Mouse (Mus musculus) CH12.LX (cell line): ENCODE data around the gene Serbp1. TPM values are rescaled to one million over a fixed set of nuclear protein-coding genes. Genes with fewer than 3 reads are reported as not detected.

Experiments
- DNase-seq: peaks from one replicate; pipeline ENCODE4 v3.0.0-alpha.2; 2013; ENCODE audit errors: extremely low read depth
- H3K27ac ChIP-seq: 2 replicates; pipeline ENCODE4 v1.5.1; 2012; ENCODE audit warnings: low read depth, mild to moderate bottlenecking, control low read depth, moderate library complexity; ENCODE audit not compliant: insufficient read depth
- H3K27me3 ChIP-seq: replicated peaks from 2 replicates; pipeline ENCODE3; 2012; ENCODE audit warnings: inconsistent platforms
- H3K36me3 ChIP-seq, 2 experiments: replicated peaks in 1 of 2; 2 replicates each; pipeline versions ENCODE3 to v1.6.1; 2012; ENCODE audit warnings: inconsistent platforms in 1 of 2, low read length in 1 of 2, mild to moderate bottlenecking in 1 of 2, mixed read lengths in 1 of 2, moderate library complexity in 1 of 2; ENCODE audit not compliant: control insufficient read depth in 1 of 2, insufficient read depth in 1 of 2
- H3K4me1 ChIP-seq, 2 experiments: 2 replicates each; pipeline ENCODE4 v1.6.1; 2012; ENCODE audit warnings: inconsistent platforms in 1 of 2, moderate library complexity in 1 of 2; ENCODE audit not compliant: insufficient read depth in 2 of 2, control insufficient read depth in 1 of 2
- H3K4me2 ChIP-seq: 2 replicates; pipeline ENCODE4 v1.6.1; 2012; ENCODE audit warnings: low read depth, mild to moderate bottlenecking, control low read depth; ENCODE audit not compliant: poor library complexity, insufficient read depth, severe bottlenecking
- H3K4me3 ChIP-seq, 3 experiments: fragments of 150-350 bp in 1 of 3; sonication (generic) in 1 of 3; replicated peaks in 1 of 3; 2 replicates each; pipeline versions ENCODE3 to v1.5.1; 2011 to 2012; ENCODE audit warnings: low read depth in 2 of 3, low read length in 2 of 3, mild to moderate bottlenecking in 2 of 3, moderate library complexity in 2 of 3, control low read depth in 1 of 3, improper control_type of control experiment in 1 of 3, inconsistent platforms in 1 of 3, mixed read lengths in 1 of 3; ENCODE audit not compliant: poor library complexity in 1 of 3
- H3K79me2 ChIP-seq: replicated peaks from 2 replicates; pipeline ENCODE4 v1.6.1; 2012; ENCODE audit warnings: mild to moderate bottlenecking, moderate library complexity; ENCODE audit not compliant: control insufficient read depth, poor library complexity, insufficient read depth, severe bottlenecking; ENCODE audit errors: extremely low read depth
- H3K9ac ChIP-seq: 2 replicates; pipeline ENCODE4 v1.6.1; 2012; ENCODE audit warnings: low read depth, mild to moderate bottlenecking, control low read depth, moderate library complexity; ENCODE audit not compliant: insufficient read depth
- H3K9me3 ChIP-seq: replicated peaks from 2 replicates; pipeline ENCODE3; 2012; ENCODE audit warnings: low read length, inconsistent platforms, mixed read lengths
- CHD1 ChIP-seq: IDR thresholded peaks from 2 replicates; pipeline ENCODE4 v1.6.1; 2012; ENCODE audit warnings: low read depth, low read length, improper control_type of control experiment, inconsistent platforms
- EP300 ChIP-seq: IDR thresholded peaks from 2 replicates; pipeline ENCODE4 v1.6.1; 2011; ENCODE audit warnings: low read length, improper control_type of control experiment
- GABPA ChIP-seq: IDR thresholded peaks from 2 replicates; pipeline ENCODE4 v1.6.1; 2012; ENCODE audit warnings: low read depth, low read length, improper control_type of control experiment, inconsistent platforms; ENCODE audit not compliant: insufficient replicate concordance
- HCFC1 ChIP-seq: IDR thresholded peaks from 2 replicates; pipeline ENCODE4 v1.6.1; 2012; ENCODE audit warnings: low read depth, mild to moderate bottlenecking, inconsistent platforms, low read length, improper control_type of control experiment
- JUND ChIP-seq: conservative IDR thresholded peaks from 2 replicates; pipeline ENCODE4 v1.6.1; 2011; ENCODE audit warnings: low read depth, low read length, improper control_type of control experiment
- MAFK ChIP-seq: IDR thresholded peaks from 2 replicates; pipeline ENCODE4 v1.6.1; 2011; ENCODE audit warnings: low read length, improper control_type of control experiment; ENCODE audit not compliant: insufficient replicate concordance
- MAX ChIP-seq: IDR thresholded peaks from 2 replicates; pipeline ENCODE4 v1.6.1; 2011; ENCODE audit warnings: low read length, improper control_type of control experiment
- MYC ChIP-seq: IDR thresholded peaks from 2 replicates; pipeline ENCODE4 v1.6.1; 2011; ENCODE audit warnings: low read depth, mild to moderate bottlenecking, improper control_type of control experiment, low read length
- PAX5 ChIP-seq: IDR thresholded peaks from 2 replicates; pipeline ENCODE4 v1.6.1; 2012; ENCODE audit warnings: low read length, inconsistent platforms, mixed read lengths
- SMC3 ChIP-seq: IDR thresholded peaks from 2 replicates; pipeline ENCODE4 v1.6.1; 2011; ENCODE audit warnings: low read depth, low read length, improper control_type of control experiment
- TCF12 ChIP-seq: IDR thresholded peaks from 2 replicates; pipeline ENCODE4 v1.6.1; 2014; ENCODE audit warnings: low read depth, mild to moderate bottlenecking, inconsistent platforms, low read length, improper control_type of control experiment
- UBTF ChIP-seq: IDR thresholded peaks from 2 replicates; pipeline ENCODE4 v1.6.1; 2012; ENCODE audit warnings: low read depth, mild to moderate bottlenecking, inconsistent platforms, low read length, improper control_type of control experiment, moderate library complexity
- USF1 ChIP-seq: IDR thresholded peaks from 2 replicates; pipeline ENCODE4 v1.6.1; 2014; ENCODE audit warnings: low read depth, mild to moderate bottlenecking, inconsistent platforms, low read length, improper control_type of control experiment
- USF2 ChIP-seq: conservative IDR thresholded peaks from 2 replicates; pipeline ENCODE4 v1.6.1; 2011; ENCODE audit warnings: low read depth, low read length, improper control_type of control experiment
- ZC3H11A ChIP-seq: IDR thresholded peaks from 2 replicates; pipeline ENCODE4 v1.6.1; 2012; ENCODE audit warnings: low read depth, mild to moderate bottlenecking, inconsistent platforms, low read length, improper control_type of control experiment
- ZKSCAN1 ChIP-seq: IDR thresholded peaks from 2 replicates; pipeline ENCODE4 v1.6.1; 2012; ENCODE audit warnings: low read depth, inconsistent platforms, low read length, improper control_type of control experiment, borderline replicate concordance
- ZMIZ1 ChIP-seq: IDR thresholded peaks from 2 replicates; pipeline ENCODE4 v1.6.1; 2012; ENCODE audit warnings: low read depth, mild to moderate bottlenecking, inconsistent platforms, low read length, improper control_type of control experiment
- ZNF384 ChIP-seq: IDR thresholded peaks from 2 replicates; pipeline ENCODE4 v1.6.1; 2012; ENCODE audit warnings: low read depth, low read length, improper control_type of control experiment, inconsistent platforms
- dilution Hi-C: fragments of 300-500 bp; cut with MboI; formaldehyde crosslinking; loops from 2 replicates; pipeline ENCODE4 v1.14.3; 2020; ENCODE audit warnings: low sequenced_read_pairs; ENCODE audit not compliant: extremely low pct_unique_long_range_greater_than_20kb, extremely low pct_ligation_motif_present
- in situ Hi-C: fragments of 300-500 bp; cut with MboI; formaldehyde crosslinking; loops from 3 replicates; pipeline ENCODE4 v1.14.3; 2019; ENCODE audit warnings: low sequenced_read_pairs, low pct_ligation_motif_present, low pct_unique_long_range_greater_than_20kb, mixed read lengths
- polyA plus RNA-seq: library from polyadenylated mRNA; unstranded; fragments of >175 nt; gene quantifications from 2 replicates; pipeline ENCODE4 v1.2.1, GENCODE M21; 2012; ENCODE audit warnings: low read depth; ENCODE audit not compliant: insufficient read length
- total RNA-seq, 2 experiments: library from RNA; depleted of rRNA; stranded (reverse); fragments of 300-350 nt in 1 of 2; fragments of >200 nt in 1 of 2; gene quantifications; 2 replicates each; pipeline ENCODE4 v1.2.3; 2012 to 2014

Gene Serbp1
- total and polyA plus RNA-seq, 3 experiments: 828 to 2,454 (median 835) TPM

GRCm38 (mm10) chr6:67323788-67324187 is 85.8 kb downstream of the Serbp1 start:
- no peak overlapping the region for H3K4me2 ChIP-seq
- in situ Hi-C loops: loop anchor here (25.0 kb wide), 1 partner anchor 361 kb away; no protein-coding TSS in a partner anchor
- H3K27me3 ChIP-seq: no peaks in the 10 kb centered on the region
- TF ChIP-seq CHD1 (no peak), USF1 (no peak), HCFC1 (no peak), ZKSCAN1 (no peak), ZMIZ1 (no peak), UBTF (no peak), TCF12 (no peak), SMC3 (no peak), MAX (no peak), EP300 (no peak), GABPA (no peak), JUND (no peak), ZC3H11A (no peak), USF2 (no peak), ZNF384 (no peak), PAX5 (no peak), MAFK (no peak)
- no peaks in the 10 kb centered on the region for H3K4me1 ChIP-seq
- no peak for DNase-seq
- H3K9me3 ChIP-seq: no peaks in the 10 kb centered on the region
- H3K4me3 ChIP-seq: no peak overlapping the region
- H3K27ac ChIP-seq: no peak overlapping the region
- H3K79me2 ChIP-seq: no peaks in the 10 kb centered on the region
- H3K9ac ChIP-seq: no peak overlapping the region
- dilution Hi-C loops: no loop called here
- H3K36me3 ChIP-seq: no peaks in the 10 kb centered on the region

GRCm38 (mm10) chr6:67337943-67338342 is 100.0 kb downstream of the Serbp1 start:
- in situ Hi-C loops (no loop called here), dilution Hi-C loops (no loop called here)
- no peak overlapping the region for H3K4me3 ChIP-seq
- peaks cover 0 to 8% of the 10 kb centered on the region in 2 experiments; a peak in 1 of 4 replicates for H3K4me1 ChIP-seq
- H3K9ac ChIP-seq: no peak overlapping the region
- no peaks in the 10 kb centered on the region for H3K36me3 ChIP-seq
- no peaks in the 10 kb centered on the region for H3K27me3 ChIP-seq
- no peaks in the 10 kb centered on the region for H3K79me2 ChIP-seq
- no peak for TF ChIP-seq MYC
- TF ChIP-seq, all 38 proteins: peak for 0
- Histone ChIP-seq H3K4me2 (no peak overlapping the region), H3K9me3 (no peaks in the 10 kb centered on the region), H3K27ac (no peak overlapping the region)
- DNase-seq: no peak
